Mouse (Mus musculus) ES-Bruce4 (cell line): Measurements from ENCODE around the gene Slc26a10.

Experiments
- EP300 ChIP-seq: IDR thresholded peaks from 2 replicates; pipeline ENCODE4 v1.6.1; 2011; ENCODE audit warnings: low read depth, low read length; ENCODE audit not compliant: insufficient read depth
- POLR2A ChIP-seq: IDR thresholded peaks from one replicate; pipeline ENCODE4 v1.8.1; 2011; ENCODE audit warnings: low read length; ENCODE audit not compliant: insufficient read depth

DNA sequence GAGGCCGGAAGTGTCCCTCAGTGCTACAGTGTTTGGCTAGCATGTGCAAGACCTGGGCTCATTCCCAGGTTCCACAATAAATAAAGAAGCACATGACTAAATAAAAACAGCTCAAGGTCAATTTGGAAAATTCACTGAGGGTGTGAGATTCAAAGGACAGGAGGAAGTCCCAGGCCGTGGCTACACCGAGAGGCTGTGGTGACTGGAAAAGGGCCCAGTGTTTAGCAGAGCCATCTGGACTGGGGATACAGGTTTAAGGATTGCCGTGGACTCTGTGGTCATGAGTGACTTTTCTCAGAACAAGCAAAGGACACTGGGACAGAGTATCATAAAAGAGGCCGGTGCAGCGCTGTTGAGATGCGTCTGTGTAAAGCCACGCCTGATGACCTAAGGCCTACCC is 32.8 kb upstream of the Slc26a10 start:
- TF ChIP-seq EP300: no peak
- no peak for TF ChIP-seq POLR2A
